Mouse (Mus musculus): ENCODE data around the gene Arhgap8. TPM values are rescaled to one million over a fixed set of nuclear protein-coding genes. Genes with fewer than 3 reads are reported as not detected.
"Not testable (repeated sequence)": the region's sequence is repeated elsewhere in the genome, so short reads cannot be mapped to it uniquely, and the experiment has no call there.

Arhgap8 gene
- polyA plus RNA-seq, 1 experiment from 2014 or later = 0.87 TPM

- H3K36me3 ChIP-seq (replicated peaks; ENCODE audit: control insufficient read depth, insufficient read depth) = peaks cover 15% of the 10 kb centered on the region; the same call in 1 of the 2 replicates
- H3K9ac ChIP-seq = no peak overlapping the region
- no peaks in the 10 kb centered on the region for H3K27me3 ChIP-seq (ENCODE audit: control insufficient read depth, insufficient read depth, low read length)
- H3K4me2 ChIP-seq (replicated peaks) = no peak overlapping the region
- no peak overlapping the region for H3K4me3 ChIP-seq (replicated peaks; ENCODE audit: low read length)
- DNase-seq (ENCODE audit: low spot score) (no peak), ATAC-seq (ENCODE audit: low FRiP score) (no peak)
- no peak overlapping the region for H3K27ac ChIP-seq
- H3K4me1 ChIP-seq (replicated peaks; ENCODE audit: control insufficient read depth, insufficient read depth, low read length) = no peaks in the 10 kb centered on the region
- whole genome bisulfite sequencing = 88% methylated on average over 6 of the region's 6 CpGs
- no peaks in the 10 kb centered on the region for H3K9me3 ChIP-seq (ENCODE audit: control insufficient read depth, low read length)
Observed at GRCm38 (mm10) chr15:84705351-84705901, 14.4 kb upstream of the Arhgap8 start.

- WGBS = 85% methylated on average over 6 of the region's 6 CpGs
- Histone ChIP-seq H3K27me3 (ENCODE audit: control insufficient read depth, insufficient read depth, low read length) (no peaks in the 10 kb centered on the region), H3K4me3 (replicated peaks; ENCODE audit: low read length) (no peak overlapping the region), H3K4me2 (replicated peaks) (no peak overlapping the region), H3K4me1 (replicated peaks; ENCODE audit: control insufficient read depth, insufficient read depth, low read length) (no peaks in the 10 kb centered on the region), H3K9ac (no peak overlapping the region), H3K36me3 (replicated peaks; ENCODE audit: control insufficient read depth, insufficient read depth) (peaks cover 7% of the 10 kb centered on the region; the same call in 1 of the 2 replicates), H3K9me3 (ENCODE audit: control insufficient read depth, low read length) (no peaks in the 10 kb centered on the region), H3K27ac (no peak overlapping the region)
- ATAC-seq (ENCODE audit: low FRiP score) (no peak), DNase-seq (ENCODE audit: low spot score) (no peak)
Observed at GRCm38 (mm10) chr15:84706983-84707619, 12.8 kb upstream of the Arhgap8 start.

- no peak for ATAC-seq (ENCODE audit: low FRiP score)
- 70% methylated on average over 14 of the region's 14 CpGs for WGBS
- Histone ChIP-seq H3K4me2 (replicated peaks) (no peak overlapping the region), H3K4me3 (replicated peaks; ENCODE audit: low read length) (no peak overlapping the region), H3K27me3 (ENCODE audit: control insufficient read depth, insufficient read depth, low read length) (no peaks in the 10 kb centered on the region), H3K27ac (no peak overlapping the region), H3K36me3 (replicated peaks; ENCODE audit: control insufficient read depth, insufficient read depth) (no peaks in the 10 kb centered on the region), H3K9ac (no peak overlapping the region), H3K9me3 (ENCODE audit: control insufficient read depth, low read length) (no peaks in the 10 kb centered on the region), H3K4me1 (replicated peaks; ENCODE audit: control insufficient read depth, insufficient read depth, low read length) (peaks cover 8% of the 10 kb centered on the region; the same call in 1 of the 2 replicates)
- no peak for DNase-seq (ENCODE audit: low spot score)
Observed at GRCm38 (mm10) chr15:84712566-84713405, 7.1 kb upstream of the Arhgap8 start.

DNA sequence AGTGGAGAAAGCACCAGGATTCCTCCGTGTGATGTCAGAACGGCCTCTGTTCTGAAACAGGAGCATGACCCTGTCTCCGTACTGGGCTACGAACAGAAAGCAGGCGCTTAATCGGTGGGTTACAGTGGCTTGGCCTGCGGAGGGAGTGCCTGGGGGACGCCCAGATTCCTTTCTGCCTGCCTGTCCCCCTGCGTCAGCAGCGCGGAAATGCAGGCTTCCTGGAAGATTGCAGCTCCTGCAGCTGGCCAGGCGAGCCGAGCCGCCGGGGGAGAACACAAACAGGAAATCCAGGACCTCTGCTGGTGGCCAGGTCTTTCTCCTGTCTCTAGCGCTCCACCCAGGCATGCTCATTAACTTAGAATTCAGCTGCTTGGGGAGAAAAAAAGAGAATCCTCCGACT is 5.1 kb upstream of the Arhgap8 start:
- H3K4me3 ChIP-seq (replicated peaks; ENCODE audit: low read length) = no peak overlapping the region
- DNase-seq (ENCODE audit: low spot score) (peak; percentile 67), ATAC-seq (ENCODE audit: low FRiP score) (peak; percentile 55; the same call in 1 of the 2 replicates)
- under 1% methylated on average over 17 of the region's 17 CpGs for WGBS
- H3K4me1 ChIP-seq (replicated peaks; ENCODE audit: control insufficient read depth, insufficient read depth, low read length) = peaks cover 9% of the 10 kb centered on the region; the same call in 1 of the 2 replicates
- no peaks in the 10 kb centered on the region for H3K9me3 ChIP-seq (ENCODE audit: control insufficient read depth, low read length)
- peak overlapping the region; percentile 52 for H3K9ac ChIP-seq
- peak overlapping the region; percentile 46 for H3K4me2 ChIP-seq (replicated peaks)
- no peaks in the 10 kb centered on the region for H3K36me3 ChIP-seq (replicated peaks; ENCODE audit: control insufficient read depth, insufficient read depth)
- peak overlapping the region; percentile 76 for H3K27ac ChIP-seq
- H3K27me3 ChIP-seq (ENCODE audit: control insufficient read depth, insufficient read depth, low read length) = peaks cover 12% of the 10 kb centered on the region

DNA sequence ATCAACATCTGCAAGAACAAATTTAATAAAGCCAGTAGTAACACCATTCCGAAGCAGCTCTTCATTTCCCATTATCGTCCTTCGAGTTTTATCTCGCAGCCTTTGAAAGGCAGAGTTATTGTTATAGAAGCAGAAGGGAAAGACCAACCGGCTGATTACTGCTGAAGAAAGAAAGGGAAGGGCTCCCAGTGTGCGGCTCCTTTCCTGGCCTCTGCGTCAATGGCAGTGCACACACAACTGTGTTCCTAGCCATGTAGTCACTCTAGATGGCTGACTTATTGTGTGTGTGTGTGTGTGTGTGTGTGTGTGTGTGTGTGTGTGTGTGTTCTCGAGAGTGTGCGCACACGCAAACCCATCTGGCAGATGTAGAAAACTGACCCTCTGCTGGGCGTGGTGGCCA is 4.7 kb upstream of the Arhgap8 start:
- Histone ChIP-seq H3K4me2 (replicated peaks) (peak overlapping the region; percentile 46), H3K27me3 (ENCODE audit: control insufficient read depth, insufficient read depth, low read length) (peaks cover 16% of the 10 kb centered on the region), H3K9ac (peak overlapping the region; percentile 52; the same call in 1 of the 2 replicates), H3K9me3 (ENCODE audit: control insufficient read depth, low read length) (no peaks in the 10 kb centered on the region), H3K36me3 (replicated peaks; ENCODE audit: control insufficient read depth, insufficient read depth) (no peaks in the 10 kb centered on the region), H3K27ac (peak overlapping the region; percentile 76), H3K4me3 (replicated peaks; ENCODE audit: low read length) (no peak overlapping the region), H3K4me1 (replicated peaks; ENCODE audit: control insufficient read depth, insufficient read depth, low read length) (peaks cover 12% of the 10 kb centered on the region; the same call in 1 of the 2 replicates)
- WGBS = 34% methylated on average over 10 of the region's 11 CpGs
- ATAC-seq (ENCODE audit: low FRiP score) (no peak), DNase-seq (ENCODE audit: low spot score) (no peak)

- H3K9me3 ChIP-seq (ENCODE audit: control insufficient read depth, low read length); H3K9ac ChIP-seq; H3K36me3 ChIP-seq (replicated peaks; ENCODE audit: control insufficient read depth, insufficient read depth); H3K4me2 ChIP-seq (replicated peaks); ATAC-seq (ENCODE audit: low FRiP score); H3K27ac ChIP-seq; DNase-seq (ENCODE audit: low spot score); H3K4me3 ChIP-seq (replicated peaks; ENCODE audit: low read length): not testable (repeated sequence)
- peaks cover 16% of the 10 kb centered on the region; the same call in 1 of the 2 replicates for H3K4me1 ChIP-seq (replicated peaks; ENCODE audit: control insufficient read depth, insufficient read depth, low read length)
- WGBS = 68% methylated on average over 6 of the region's 6 CpGs
- H3K27me3 ChIP-seq (ENCODE audit: control insufficient read depth, insufficient read depth, low read length) = peaks cover 29% of the 10 kb centered on the region
Observed at GRCm38 (mm10) chr15:84717570-84718270, 2.1 kb upstream of the Arhgap8 start.

DNA sequence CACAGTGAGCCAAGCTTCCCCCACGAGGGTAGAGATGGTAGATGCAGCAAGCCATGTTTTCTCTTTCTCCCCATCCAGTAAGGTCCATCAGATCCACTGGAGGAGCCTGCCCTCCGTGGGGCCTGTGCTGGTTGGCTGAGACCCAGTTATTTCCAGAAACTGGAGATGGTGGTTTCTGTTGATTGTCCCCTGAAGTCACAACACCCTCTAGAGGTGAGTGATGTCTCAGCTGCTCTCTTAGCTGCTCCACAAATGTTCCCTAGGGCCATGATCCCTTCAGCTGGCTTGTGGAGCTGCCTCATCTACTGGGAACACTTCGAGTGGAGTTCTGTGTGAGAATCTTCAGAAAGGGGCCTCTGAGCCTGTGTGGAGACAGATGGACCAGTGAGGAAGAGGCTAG is 1.1 kb upstream of the Arhgap8 start:
- 62% methylated on average over 3 of the region's 3 CpGs for WGBS
- ATAC-seq (ENCODE audit: low FRiP score) (no peak), DNase-seq (ENCODE audit: low spot score) (no peak)
- H3K4me1 ChIP-seq (replicated peaks; ENCODE audit: control insufficient read depth, insufficient read depth, low read length) = peaks cover 16% of the 10 kb centered on the region; the same call in 1 of the 2 replicates
- H3K4me3 ChIP-seq (replicated peaks; ENCODE audit: low read length) = no peak overlapping the region
- no peaks in the 10 kb centered on the region for H3K9me3 ChIP-seq (ENCODE audit: control insufficient read depth, low read length)
- no peak overlapping the region for H3K9ac ChIP-seq
- no peak overlapping the region for H3K4me2 ChIP-seq (replicated peaks)
- H3K36me3 ChIP-seq (replicated peaks; ENCODE audit: control insufficient read depth, insufficient read depth) = no peaks in the 10 kb centered on the region
- peaks cover 29% of the 10 kb centered on the region for H3K27me3 ChIP-seq (ENCODE audit: control insufficient read depth, insufficient read depth, low read length)
- no peak overlapping the region for H3K27ac ChIP-seq

DNA sequence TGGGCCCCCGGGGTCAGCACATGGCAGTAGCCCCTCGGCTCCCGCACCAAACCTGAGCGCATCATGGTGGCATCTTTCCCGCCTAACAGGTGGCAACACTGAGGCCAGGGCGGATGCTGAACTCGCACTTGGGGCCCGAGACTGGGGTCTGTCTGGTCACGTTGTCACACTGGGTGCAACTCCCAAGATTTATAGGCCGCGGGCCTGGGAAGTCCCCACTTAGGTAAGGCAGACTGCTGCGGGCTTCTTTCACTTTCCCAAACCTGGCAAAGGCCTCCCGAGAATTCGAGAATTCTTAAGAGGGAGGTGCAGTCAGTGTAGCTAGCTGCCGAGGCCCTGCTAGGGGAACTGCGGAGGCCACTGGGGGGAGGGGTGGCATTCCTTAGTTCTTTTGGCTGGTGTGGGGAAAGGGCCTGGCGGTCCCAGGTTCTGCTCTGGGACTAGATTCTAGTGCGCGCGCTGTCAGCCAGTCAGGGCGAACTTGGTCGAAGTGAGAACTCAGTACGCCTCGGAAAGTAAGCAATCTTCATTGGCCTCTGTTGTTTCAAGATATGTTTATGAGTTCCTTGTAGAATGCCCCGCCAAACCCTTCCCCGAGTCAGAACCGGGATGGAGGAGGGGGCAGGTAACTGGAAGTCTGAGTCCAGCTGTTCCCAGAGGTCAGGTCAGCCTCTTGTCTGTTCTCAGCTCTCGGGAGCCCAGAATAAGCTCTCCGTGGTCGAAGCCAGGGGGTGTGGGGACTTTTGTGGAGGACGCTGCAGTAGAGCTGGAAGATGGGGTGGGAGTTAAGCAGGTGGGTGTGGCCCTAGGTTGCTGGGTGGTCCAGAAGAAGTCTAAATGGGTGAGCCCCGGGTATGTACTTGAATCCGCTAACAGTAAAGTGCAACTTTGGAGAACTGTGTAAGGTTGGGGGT is 696 bp downstream of the Arhgap8 start:
- DNase-seq (ENCODE audit: low spot score) = no peak
- H3K27me3 ChIP-seq (ENCODE audit: control insufficient read depth, insufficient read depth, low read length) = peaks cover 29% of the 10 kb centered on the region
- H3K9ac ChIP-seq = no peak overlapping the region
- H3K36me3 ChIP-seq (replicated peaks; ENCODE audit: control insufficient read depth, insufficient read depth) = no peaks in the 10 kb centered on the region
- no peaks in the 10 kb centered on the region for H3K9me3 ChIP-seq (ENCODE audit: control insufficient read depth, low read length)
- peak overlapping the region; percentile 9; the same call in 1 of the 2 replicates for H3K4me3 ChIP-seq (replicated peaks; ENCODE audit: low read length)
- ATAC-seq (ENCODE audit: low FRiP score) = no peak
- 6% methylated on average over 33 of the region's 33 CpGs for WGBS
- H3K4me2 ChIP-seq (replicated peaks) = peak overlapping the region; percentile 25
- peaks cover 8% of the 10 kb centered on the region; the same call in 1 of the 2 replicates for H3K4me1 ChIP-seq (replicated peaks; ENCODE audit: control insufficient read depth, insufficient read depth, low read length)
- no peak overlapping the region for H3K27ac ChIP-seq
